Mouse (Mus musculus) left cerebral cortex, postnatal 25 days (tissue): ENCODE measurements at regions not wholly inside any gene's neighbourhood (a gene's known extent, or its start where the extent isn't known, plus 50 kb on each side); places are given as distances from the start of the nearest gene placed in this dataset.
A peak's percentile ranks its signal among the peaks of the same experiment; 100 is the strongest.

Experiments
- DNase-seq, 2 experiments: peaks; one replicate each; pipeline ENCODE4 v3.0.0; 2022; ENCODE audit warnings: low spot score in 2 of 2, mixed read lengths in 1 of 2
- intact Hi-C: fragments of 180-260 bp; cut with DNase I; formaldehyde crosslinking; loops from one replicate; pipeline ENCODE4 v1.15.1; 2025

- intact Hi-C loops = no loop called here
- DNase-seq = no peak
These were observed 58.9 kb upstream of the Ankrd1 start for GRCm38 (mm10) chr19:36178828-36179251.

- no peak for DNase-seq
- intact Hi-C loops = no loop called here
These were observed 60.4 kb upstream of the Ankrd1 start for GRCm38 (mm10) chr19:36180329-36180728.

GRCm38 (mm10) chr19:36181535-36181934, 61.6 kb upstream of the Ankrd1 start:
- intact Hi-C loops = no loop called here

GRCm38 (mm10) chr19:36183127-36183526, 63.2 kb upstream of the Ankrd1 start:
- peak; percentile 72 to 84 for DNase-seq
- intact Hi-C loops = loop anchor here (1.0 to 2.0 kb wide), 2 partner anchors 166 to 257 kb away; partner anchors contain the start of gene Pcgf5

More at GRCm38 (mm10) chr19:36181535-36181934, 61.6 kb upstream of the Ankrd1 start:
- DNase-seq = no peak

GRCm38 (mm10) chr19:36189662-36190061, 69.8 kb upstream of the Ankrd1 start:
- intact Hi-C loops = no loop called here
- no peak for DNase-seq

- DNase-seq = no peak
- intact Hi-C loops = no loop called here
These were observed 71.7 kb upstream of the Ankrd1 start for GRCm38 (mm10) chr19:36191641-36192040.

GRCm38 (mm10) chr19:36204269-36204668, 84.4 kb upstream of the Ankrd1 start:
- DNase-seq = no peak
- intact Hi-C loops = no loop called here

GRCm38 (mm10) chr19:36204965-36205718, 85.2 kb upstream of the Ankrd1 start:
- intact Hi-C loops = no loop called here
- peak in 1 of 2 experiments; percentile 8 for DNase-seq

GRCm38 (mm10) chr19:36207735-36208288, 87.9 kb upstream of the Ankrd1 start:
- DNase-seq = peak in 1 of 2 experiments; percentile 62
- intact Hi-C loops = no loop called here

GRCm38 (mm10) chr19:36208419-36208818, 88.5 kb upstream of the Ankrd1 start:
- intact Hi-C loops = no loop called here

GRCm38 (mm10) chr19:36213461-36213860, 93.6 kb upstream of the Ankrd1 start:
- intact Hi-C loops = loop anchor here (5.0 kb wide), 1 partner anchor 99 kb away; no protein-coding TSS in a partner anchor
- peak; percentile 31 to 58 for DNase-seq

More at GRCm38 (mm10) chr19:36208419-36208818, 88.5 kb upstream of the Ankrd1 start:
- DNase-seq = peak; percentile 17 to 62

- DNase-seq = peak; percentile 35 to 76
- intact Hi-C loops = loop anchor here (5.0 kb wide), 1 partner anchor 98 kb away; no protein-coding TSS in a partner anchor
These were observed 94.5 kb upstream of the Ankrd1 start for GRCm38 (mm10) chr19:36214188-36214968.

GRCm38 (mm10) chr19:36217177-36217576, 97.3 kb upstream of the Ankrd1 start:
- intact Hi-C loops = no loop called here
- DNase-seq = no peak

- peak in 1 of 2 experiments; percentile 21 for DNase-seq
- intact Hi-C loops = no loop called here
These were observed 97.7 kb upstream of the Ankrd1 start for GRCm38 (mm10) chr19:36217605-36218004.

GRCm38 (mm10) chr19:36218921-36219320, 99.0 kb upstream of the Ankrd1 start:
- no peak for DNase-seq
- intact Hi-C loops = no loop called here

- intact Hi-C loops = no loop called here
These were observed 101.2 kb upstream of the Ankrd1 start for GRCm38 (mm10) chr19:36221104-36221503.

GRCm38 (mm10) chr19:36221596-36221995, 101.7 kb upstream of the Ankrd1 start:
- DNase-seq = no peak
- intact Hi-C loops = no loop called here

More at GRCm38 (mm10) chr19:36221104-36221503, 101.2 kb upstream of the Ankrd1 start:
- DNase-seq = no peak

- intact Hi-C loops = no loop called here
- no peak for DNase-seq
These were observed 102.3 kb upstream of the Ankrd1 start for GRCm38 (mm10) chr19:36222198-36222597.

GRCm38 (mm10) chr19:36224518-36224917, 104.6 kb upstream of the Ankrd1 start:
- intact Hi-C loops = no loop called here
- DNase-seq = no peak

- intact Hi-C loops = no loop called here
- no peak for DNase-seq
These were observed 105.7 kb upstream of the Ankrd1 start for GRCm38 (mm10) chr19:36225612-36226011.
